Mouse (Mus musculus) ES-Bruce4 (cell line): ENCODE measurements around the gene Rab5b.

Experiments used
- CTCF ChIP-seq: IDR thresholded peaks from one replicate; pipeline ENCODE4 v1.8.1; 2011; ENCODE audit warnings: low read depth, low read length
- EP300 ChIP-seq: IDR thresholded peaks from 2 replicates; pipeline ENCODE4 v1.6.1; 2011; ENCODE audit warnings: low read depth, low read length; ENCODE audit not compliant: insufficient read depth
- POLR2A ChIP-seq: IDR thresholded peaks from one replicate; pipeline ENCODE4 v1.8.1; 2011; ENCODE audit warnings: low read length; ENCODE audit not compliant: insufficient read depth

GRCm38 (mm10) chr10:128640891-128641290 lies 55.2 kb downstream of the Rab5b start:
- no peak for TF ChIP-seq EP300
- TF ChIP-seq CTCF = no peak
- no peak for TF ChIP-seq POLR2A
